Mouse (Mus musculus) monocyte, adult 2 months (primary cell): ENCODE measurements around the gene Hoxb7.

Source experiments
- DNase-seq, 2 experiments: peaks; one replicate each; pipeline ENCODE4 v3.0.0; 2022; ENCODE audit warnings: low spot score in 2 of 2, low read depth in 1 of 2

Hoxb7 gene

DNA sequence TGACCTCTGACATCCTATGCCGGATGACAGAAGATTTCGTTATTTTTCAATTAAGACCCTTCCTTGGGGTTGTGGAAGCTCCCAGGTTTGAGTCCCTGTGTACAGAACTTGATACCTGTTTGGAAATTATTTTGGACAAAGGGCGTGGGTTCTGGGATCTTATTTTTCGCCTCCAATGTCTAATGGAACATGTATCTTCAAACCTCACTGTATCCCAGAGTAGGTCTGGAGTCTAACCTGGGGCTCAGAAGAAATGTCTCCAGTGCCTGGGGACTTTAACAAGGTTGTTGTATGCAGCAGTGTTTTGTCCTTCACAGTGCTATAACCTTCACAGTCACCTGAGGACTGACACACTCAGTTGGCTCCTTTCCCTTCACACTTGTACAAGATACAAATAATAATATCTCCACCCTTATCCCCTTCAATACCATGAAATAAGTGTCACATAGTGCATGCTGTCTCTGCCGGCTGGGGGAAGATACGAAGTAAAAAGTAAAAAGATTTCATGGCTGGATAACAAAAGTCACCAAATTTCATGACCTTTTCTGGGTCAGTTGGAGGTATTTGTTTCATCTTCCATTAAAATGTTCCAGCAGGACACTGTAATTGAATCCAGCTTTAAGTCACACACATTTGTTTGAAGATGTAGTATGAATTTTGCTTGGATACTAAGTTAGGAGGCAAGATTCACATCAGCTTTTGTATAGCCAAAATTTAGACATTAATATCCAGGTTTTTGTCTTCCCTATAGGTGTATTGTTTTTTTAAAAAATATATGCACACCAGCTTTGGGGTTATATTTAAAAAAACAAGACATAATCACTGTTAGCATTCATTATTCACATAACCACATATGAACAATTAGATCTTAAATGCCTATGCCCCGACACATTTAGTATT, 19.2 kb upstream of the Hoxb7 start:
- DNase-seq: no peak

DNA sequence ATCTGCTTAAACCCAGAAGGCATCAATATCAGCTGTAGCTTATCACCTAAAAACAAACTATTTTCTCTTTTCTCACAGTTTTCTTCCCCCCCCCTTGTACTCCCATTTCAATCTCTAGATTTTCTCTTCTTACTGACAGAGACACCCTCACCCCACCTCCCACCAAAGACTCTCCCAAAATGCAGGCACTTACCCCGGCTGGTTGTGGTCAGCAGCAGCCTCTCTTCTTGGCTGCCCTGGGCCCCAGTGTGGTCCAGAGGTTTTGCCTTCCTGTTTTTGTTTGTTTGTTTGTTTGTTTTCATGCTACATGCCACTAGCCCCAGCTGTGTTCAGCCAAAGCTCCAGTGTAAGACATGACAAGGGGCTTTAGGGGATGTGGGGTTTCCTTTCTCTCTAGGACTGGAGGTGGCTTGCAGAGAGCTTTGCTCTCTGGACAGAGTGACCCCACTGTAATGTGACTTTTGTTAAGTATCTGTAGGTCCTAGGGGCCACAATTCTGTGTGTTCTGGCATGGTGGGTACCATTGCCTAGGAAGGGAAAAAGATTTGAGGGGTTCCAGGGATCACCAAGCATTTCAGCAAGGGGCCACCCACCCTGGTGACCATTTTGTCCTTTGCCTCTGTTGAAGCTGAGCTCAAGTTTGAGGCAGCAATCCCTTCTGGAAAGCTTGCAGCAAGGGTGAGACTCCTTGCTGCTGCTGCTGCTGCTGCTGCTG, 18.2 kb upstream of the Hoxb7 start:
- DNase-seq: no peak

DNA sequence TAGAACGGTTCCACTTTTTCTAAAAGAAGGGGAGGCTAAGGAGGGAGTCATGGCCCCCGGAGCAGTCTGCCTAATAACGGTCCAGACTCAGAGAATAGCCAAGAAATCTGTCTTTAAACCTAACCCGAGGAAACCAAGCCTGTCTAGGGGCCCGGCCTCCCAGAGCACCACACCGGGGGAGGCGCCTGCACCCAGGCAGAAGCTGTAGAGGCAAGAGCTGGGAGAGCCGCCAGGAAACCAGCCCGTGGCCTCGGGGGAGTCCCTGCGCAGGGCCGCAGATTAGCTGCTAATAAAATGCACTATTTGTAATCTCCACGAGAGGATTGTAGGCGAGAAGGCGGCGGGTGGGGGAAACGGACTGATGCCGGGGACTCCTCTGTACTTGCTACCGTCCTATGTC, 16.6 kb upstream of the Hoxb7 start:
- DNase-seq: no peak

DNA sequence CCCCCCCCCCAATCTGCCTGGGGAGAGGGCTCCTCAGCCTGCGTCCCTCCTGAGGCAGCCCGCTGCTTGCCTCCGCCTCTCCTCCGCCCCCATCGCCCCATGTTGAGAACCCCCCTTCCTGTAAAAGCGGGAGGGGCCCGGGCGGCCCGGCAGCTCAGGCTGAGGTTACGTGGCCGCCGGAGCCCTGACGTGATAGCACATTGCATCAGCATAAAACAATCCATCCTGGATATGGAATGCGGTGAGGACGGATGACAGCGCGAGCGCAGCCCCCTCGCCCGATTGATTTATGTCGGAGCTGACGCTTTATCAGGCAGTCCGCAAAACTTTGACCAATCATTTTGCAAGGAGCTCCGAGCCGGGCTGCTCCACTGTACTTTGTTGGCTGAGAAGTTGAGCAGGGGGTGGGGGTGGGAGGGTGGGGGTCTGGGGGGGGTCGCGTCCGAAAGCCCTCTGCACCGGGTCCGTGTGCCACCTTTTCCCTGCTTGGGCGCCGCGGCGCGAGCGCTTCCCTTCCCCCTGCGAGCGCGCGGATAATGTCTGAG, 15.4 kb upstream of the Hoxb7 start, which contains the start of gene Hoxb9:
Hoxb9 (plus strand) TSS at position 462 of the 545 bp plus-strand sequence.
- DNase-seq: no peak

DNA sequence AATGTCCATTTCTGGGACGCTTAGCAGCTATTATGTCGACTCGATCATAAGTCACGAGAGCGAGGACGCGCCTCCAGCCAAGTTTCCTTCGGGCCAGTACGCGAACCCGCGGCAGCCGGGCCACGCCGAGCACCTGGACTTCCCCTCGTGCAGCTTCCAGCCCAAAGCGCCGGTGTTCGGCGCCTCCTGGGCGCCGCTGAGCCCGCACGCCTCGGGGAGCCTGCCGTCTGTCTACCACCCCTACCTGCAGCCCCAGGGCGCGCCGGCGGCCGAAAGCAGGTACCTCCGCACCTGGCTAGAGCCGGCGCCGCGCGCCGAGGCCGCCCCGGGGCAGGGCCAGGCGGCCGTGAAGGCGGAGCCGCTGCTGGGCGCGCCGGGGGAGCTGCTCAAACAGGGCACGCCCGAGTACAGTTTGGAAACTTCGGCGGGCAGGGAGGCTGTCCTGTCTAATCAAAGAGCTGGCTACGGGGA, 14.8 kb upstream of the Hoxb7 start:
- DNase-seq: no peak

DNA sequence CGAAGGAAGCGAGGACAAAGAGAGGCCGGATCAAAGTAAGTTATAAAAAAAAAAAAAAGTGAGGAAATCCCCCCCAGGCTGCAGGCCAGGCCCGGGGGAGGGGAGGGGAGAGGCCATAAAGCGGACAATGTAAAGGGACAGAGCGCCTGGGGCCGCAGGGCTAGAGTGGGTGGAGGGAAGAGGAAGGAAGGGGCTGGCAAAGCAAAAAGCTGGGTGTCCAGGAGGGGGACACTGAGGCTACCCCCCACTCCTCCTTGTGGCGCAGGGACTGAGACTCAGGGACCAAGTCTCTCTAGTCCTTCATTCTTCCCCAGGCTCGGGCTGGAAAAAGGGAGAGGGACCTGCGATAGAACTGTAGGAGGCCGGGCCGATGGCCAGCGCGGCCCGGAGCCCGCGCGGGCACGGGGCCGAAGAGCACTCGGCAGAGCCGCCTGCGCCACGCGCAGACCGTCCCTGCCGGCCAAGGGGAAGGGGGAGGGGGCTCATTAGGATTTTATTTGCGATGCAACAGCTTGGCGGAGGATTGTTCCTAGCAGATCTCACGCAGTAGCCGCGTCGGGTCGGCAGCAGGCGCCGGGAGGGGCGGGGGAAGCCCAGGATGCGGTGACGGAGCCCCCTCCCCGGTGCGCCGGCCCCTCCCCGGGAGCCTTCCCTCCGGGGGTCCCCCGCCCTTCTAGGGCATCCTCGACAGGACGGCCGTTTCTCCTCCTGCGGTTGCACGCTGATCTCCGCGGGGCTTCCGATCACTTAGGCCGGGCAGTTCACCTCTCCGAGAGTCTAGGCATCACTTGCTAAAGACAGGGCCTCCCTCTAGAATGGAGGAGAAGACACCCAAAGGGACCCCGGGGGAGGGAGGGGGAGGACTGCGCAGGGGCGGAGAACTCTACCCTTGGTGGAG, 14.2 kb upstream of the Hoxb7 start:
- no peak for DNase-seq

DNA sequence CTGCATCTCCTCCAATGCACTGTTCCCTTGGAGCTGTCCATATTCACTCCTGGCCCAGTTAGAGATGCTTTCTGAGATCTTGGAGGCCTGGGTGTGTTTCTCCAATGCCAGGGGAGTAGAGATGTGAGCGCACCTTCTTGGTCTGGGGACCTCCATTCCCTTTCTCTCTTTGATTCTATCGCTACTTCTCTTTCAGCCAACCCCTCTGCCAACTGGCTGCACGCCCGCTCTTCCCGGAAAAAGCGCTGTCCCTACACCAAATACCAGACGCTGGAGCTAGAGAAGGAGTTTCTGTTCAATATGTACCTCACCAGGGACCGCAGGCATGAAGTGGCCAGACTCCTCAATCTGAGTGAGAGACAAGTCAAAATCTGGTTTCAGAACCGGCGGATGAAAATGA, 12.0 kb upstream of the Hoxb7 start:
- DNase-seq: no peak

DNA sequence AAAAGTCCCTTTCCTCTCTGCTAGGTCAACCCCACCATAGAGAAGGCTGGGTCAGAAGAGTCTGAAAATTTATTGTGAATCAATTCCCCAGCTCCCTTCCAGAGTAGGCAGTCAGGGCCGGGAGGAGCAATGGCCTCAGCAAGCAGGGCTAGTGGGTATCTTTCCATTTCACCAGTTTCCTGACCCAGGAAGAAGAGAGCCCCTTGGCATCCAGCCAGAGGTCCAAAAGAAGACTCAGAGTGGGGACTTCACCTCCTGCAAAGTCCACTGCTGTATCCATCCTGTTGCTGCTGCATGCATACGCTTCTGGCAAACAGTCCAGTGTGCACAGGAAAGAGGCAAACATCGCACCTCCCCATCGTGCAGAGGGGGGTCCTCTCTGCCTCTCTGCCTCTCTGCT, 10.5 kb upstream of the Hoxb7 start:
- no peak for DNase-seq

DNA sequence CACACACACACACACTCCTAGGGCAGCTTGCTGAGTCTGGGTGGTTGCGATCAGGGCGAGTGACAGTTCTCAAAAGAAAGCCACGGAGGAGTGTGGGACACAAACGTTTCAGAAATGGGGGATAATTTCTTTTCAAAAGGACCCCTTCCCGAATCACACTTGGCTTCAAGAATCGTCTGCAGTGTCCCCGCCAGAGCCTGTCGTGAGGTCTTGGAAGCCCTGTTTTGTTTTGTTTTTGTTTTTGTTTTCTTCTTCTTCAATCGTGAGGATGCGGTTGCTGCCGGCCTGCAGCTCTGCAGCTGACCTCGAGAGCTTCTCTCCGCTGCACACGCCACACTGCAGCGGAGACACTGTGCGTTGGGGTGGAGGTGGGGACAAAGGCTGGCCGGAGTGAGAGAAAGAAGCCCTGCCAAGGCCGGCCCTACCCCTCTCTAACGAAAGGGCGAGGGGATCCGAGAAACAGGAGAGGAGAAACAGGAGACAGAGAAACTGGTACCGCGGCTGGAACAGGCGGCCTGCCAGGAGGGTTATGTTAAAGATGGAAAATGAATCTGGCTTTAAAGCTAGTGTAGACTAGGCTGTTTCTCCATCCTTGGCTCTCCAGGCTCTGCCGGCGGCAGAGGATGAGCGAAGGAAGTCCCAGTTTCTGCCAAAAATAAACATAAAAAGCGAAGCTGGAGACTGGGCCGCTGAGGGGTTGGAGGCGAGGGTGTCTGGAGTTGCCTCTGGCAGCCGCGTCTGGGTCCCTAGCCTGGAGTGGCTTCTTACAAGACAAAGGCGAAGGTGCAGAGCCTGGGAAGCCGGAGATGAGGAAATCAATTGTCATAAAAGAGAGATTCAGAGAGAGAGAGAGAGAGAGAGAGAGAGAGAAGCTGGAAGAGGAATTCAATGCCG, 9.0 kb upstream of the Hoxb7 start:
- no peak for DNase-seq

DNA sequence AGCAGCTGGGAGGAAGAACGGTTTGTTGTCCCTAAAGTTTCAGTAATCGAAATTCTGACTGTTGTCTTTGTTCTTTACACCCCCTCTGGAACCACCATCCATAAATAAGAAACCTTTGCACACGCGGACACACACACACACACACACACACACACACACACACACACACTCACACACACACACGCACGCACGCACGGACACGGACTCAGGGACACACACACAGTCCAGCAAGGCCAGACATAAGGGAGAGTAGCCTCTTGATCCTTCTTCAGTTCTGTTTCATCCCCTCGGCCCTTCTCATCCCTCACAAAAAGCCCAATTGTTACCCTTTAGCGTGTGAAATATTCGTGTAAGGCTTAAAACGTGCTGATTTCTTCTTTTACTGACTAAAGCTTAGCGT, 8.1 kb upstream of the Hoxb7 start:
- DNase-seq: no peak

DNA sequence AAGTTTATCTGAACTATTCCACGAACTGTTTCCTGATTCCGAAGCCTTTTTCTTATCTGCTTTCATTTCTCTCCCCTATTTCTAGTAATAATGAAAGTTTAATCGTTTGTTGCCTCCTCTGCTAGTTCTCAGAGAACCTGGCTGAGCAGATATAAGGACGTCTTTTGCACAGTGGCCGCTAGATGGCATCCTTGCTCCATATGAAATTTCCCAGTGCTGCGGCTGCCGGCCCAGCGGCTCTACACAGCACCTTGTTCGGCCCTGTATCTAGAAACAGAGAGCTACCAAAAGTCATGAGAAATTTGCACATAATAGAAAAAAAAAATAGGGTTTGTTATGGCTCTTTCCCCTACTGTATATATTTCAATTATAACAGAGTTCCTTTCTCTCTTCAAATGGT, 7.7 kb upstream of the Hoxb7 start:
- DNase-seq: peak in 1 of 2 experiments; percentile 56

DNA sequence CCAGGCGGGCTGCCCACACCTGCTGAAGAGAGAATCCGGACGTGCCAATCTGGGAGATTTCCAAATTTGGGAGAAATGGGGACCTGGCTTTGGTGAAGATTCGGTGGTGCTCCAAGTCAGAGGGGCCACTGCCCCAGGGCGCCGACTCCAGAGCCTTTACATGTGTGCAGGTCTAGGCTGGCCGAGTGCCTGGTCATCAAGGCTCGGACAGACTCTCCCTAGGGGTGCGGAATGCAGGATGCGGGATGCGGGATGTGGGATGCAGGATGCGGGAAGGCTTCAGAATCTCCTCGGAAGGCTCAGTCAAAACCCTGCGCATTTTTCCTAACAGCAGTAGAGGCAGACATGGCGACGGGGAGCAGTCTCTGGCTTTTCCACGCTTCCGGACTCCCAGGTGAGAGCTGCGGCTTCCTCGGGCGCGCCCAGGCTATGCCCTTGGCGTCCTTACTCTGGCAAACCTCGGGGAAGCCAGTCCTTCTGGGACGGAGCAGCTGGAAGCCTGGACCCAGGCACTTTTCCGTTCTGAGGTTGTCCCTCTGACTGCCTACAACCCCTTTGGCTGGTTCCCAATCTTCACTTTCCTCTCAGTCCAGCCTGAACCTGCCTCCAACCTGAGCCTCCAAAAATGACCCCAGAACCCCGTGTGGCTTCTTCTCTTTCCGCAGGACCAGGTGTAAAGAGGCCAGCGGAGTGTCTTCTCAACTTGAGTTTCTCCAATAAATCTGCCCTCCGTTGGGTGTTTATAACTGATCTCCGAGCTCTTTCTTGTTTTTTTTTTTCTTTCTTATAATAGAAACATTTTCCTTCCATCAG, 6.8 kb upstream of the Hoxb7 start:
- no peak for DNase-seq

DNA sequence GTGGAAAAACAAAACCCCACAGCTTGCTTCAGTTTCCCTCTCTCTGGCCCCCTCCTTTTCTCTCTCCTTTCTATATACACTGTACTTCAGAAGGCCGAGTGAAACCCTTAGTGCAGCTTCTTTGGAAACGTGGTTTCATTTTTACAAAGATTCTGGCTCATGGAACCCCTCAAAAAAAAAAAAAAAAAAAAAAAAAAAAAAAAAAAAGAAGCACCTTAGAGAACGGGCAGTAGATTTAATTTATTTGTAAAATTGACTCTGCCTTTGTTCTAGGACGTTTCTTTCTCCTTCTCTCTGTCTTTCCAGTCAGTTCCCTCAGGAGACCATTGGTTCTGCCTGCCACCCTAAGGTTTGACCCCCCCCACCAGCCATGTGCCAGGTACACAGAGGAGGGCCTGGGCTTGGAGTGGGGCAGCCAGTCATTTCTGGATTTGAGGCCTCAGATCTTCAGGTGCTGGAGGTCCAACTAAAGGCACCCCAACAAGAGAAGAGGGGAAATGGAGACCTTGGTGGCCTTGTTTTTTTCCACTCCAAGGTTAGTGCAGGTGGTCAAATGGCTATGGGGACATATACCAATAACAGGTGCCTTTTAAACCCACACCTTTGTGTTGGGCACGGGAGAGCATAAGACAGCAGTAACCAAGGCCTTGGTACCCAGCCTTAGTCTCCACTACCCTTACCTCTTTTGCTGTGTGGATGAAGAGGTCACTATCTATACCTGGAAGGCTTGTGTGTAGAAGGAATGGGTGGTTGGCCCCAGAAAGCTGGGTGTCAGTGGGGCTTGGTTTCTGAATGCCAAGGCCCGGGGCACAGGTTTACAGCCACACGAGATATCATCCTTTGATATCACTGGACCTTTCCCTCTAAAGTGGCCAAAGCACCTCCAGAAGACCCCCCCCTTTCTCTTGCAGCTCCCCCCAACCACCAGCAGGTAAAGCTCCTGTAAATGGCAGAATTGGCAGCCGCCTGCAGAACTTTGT, 5.7 kb upstream of the Hoxb7 start:
- DNase-seq: no peak

DNA sequence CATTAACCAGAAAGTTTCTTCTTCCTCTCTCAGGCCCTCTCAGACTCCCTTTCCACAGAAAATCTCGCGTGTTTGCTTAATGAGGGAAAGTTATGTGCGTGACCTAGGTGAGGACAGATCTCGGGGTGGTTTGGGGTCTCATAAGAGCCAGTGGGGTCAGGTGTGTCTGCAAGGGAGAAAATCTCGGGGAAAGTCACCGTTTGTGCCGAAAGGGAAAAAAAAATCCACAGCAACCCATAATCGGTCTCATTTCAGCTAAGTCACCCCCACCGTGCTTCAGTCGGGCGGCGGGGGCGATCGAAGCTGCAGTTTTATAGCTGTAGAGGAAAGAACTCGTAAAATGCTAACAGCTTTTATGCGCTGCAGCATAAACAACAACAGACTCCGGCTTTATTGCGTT, 5.0 kb upstream of the Hoxb7 start:
- no peak for DNase-seq

DNA sequence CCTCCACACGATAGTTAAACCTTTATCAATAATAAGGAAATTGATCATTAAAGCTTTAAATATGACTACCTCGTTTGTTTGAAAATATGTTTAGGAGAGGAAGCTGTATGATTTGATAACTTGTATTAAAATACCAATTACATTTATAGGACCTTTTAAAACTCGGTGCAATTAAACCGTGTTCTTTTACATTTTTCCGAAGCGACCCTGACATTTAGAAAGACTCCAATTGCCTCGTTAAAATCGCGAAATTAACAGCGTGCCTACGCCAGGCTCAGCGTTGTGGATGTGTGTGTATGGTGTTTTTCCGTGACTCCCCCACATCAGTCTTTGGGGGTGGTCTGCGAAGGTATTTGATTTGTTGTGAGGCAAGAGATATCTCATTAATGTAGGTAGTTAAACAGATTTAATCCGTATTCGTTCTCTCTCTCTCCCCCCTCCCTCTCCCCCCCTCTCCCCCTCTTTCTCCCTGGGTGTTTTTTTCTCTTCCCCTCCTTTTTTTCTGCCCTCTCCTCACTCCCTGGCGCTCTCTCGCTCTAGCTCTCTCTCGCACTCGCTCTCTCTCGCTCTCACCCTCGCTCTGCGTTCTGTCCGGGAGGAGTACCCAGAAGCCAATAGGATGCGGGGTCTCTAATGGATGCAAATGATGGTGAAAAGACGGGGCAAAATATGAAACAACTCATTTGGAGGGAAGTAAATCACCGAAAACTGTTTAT, 4.4 kb upstream of the Hoxb7 start, which contains the start of gene Hoxb8:
Hoxb8 (plus strand) TSS at position 51 of the 716 bp plus-strand sequence.
- no peak for DNase-seq

DNA sequence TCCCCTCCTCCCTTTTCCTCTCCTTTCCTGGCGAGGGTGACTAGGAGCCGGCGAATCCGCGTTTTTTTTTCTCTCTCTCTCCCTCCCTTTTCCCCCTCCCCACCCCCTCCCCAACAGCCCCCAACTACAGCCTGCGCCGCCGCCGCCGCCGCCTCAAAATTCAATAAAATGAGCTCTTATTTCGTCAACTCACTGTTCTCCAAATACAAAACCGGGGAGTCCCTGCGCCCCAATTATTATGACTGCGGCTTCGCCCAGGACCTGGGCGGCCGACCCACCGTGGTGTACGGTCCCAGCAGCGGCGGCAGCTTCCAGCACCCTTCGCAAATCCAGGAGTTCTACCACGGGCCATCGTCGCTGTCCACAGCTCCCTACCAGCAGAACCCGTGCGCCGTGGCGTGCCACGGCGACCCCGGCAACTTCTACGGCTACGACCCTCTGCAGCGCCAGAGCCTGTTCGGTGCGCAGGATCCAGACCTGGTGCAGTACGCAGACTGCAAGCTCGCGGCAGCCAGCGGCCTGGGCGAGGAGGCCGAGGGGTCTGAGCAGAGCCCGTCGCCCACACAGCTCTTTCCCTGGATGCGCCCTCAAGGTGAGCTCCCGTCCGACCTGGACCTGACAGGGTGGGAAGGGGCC, 3.5 kb upstream of the Hoxb7 start:
- no peak for DNase-seq
